Mouse (Mus musculus) midbrain, embryonic 15.5 days (tissue): ENCODE data around the gene G2e3. TPM values are rescaled to one million over a fixed set of nuclear protein-coding genes. Genes with fewer than 3 reads are reported as not detected.
A peak's percentile ranks its signal among the peaks of the same experiment; 100 is the strongest.

Source experiments
- ATAC-seq: fragments of 200-750 bp; cut with Nextera tagmentation; replicated peaks from 2 replicates; pipeline ENCODE4 v1.8.0; 2017; ENCODE audit warnings: moderate TSS enrichment
- H3K27ac ChIP-seq: fragments of 300-500 bp; sonication (generic); 2 replicates; pipeline ENCODE4 v1.5.1; 2015; ENCODE audit warnings: mild to moderate bottlenecking, inconsistent platforms
- H3K27me3 ChIP-seq: fragments of 300-500 bp; sonication (generic); replicated peaks from 2 replicates; pipeline ENCODE4 v1.6.1; 2015; ENCODE audit warnings: inconsistent platforms
- H3K36me3 ChIP-seq: fragments of 300-500 bp; sonication (generic); replicated peaks from 2 replicates; pipeline ENCODE4 v1.6.1; 2015; ENCODE audit warnings: inconsistent platforms
- H3K4me1 ChIP-seq: fragments of 300-500 bp; sonication (generic); 2 replicates; pipeline ENCODE4 v1.6.1; 2015; ENCODE audit warnings: inconsistent platforms
- H3K4me2 ChIP-seq: fragments of 300-500 bp; sonication (generic); 2 replicates; pipeline ENCODE4 v1.6.1; 2015; ENCODE audit warnings: inconsistent platforms, mild to moderate bottlenecking, moderate library complexity
- H3K4me3 ChIP-seq: fragments of 300-500 bp; sonication (generic); 2 replicates; pipeline ENCODE4 v1.5.1; 2015; ENCODE audit warnings: mild to moderate bottlenecking, inconsistent platforms
- H3K9ac ChIP-seq: fragments of 300-500 bp; sonication (generic); 2 replicates; pipeline ENCODE4 v1.6.1; 2015; ENCODE audit warnings: mild to moderate bottlenecking, inconsistent platforms
- H3K9me3 ChIP-seq: fragments of 300-500 bp; sonication (generic); 2 replicates; pipeline ENCODE4 v1.6.1; 2016; ENCODE audit warnings: inconsistent platforms
- WGBS: fragments of 180-500 bp; shearing (Covaris S2); methylation state at CpG from one replicate; pipeline ENCODE4 v1.1.7; 2015; ENCODE audit warnings: mixed read lengths; 5-methylcytosine and 5-hydroxymethylcytosine counted together
- polyA plus RNA-seq: library from polyadenylated mRNA; unstranded; fragments of >200 nt; fragmentation: Nextera tagmentation; extraction: Ambion mirVana; gene quantifications from 2 replicates; pipeline ENCODE4 v1.2.1, GENCODE M21; 2015

The G2e3 gene
- 16.8 and 17.8 TPM in 2 replicates for polyA plus RNA-seq

GRCm38 (mm10) chr12:51347988-51348697 lies at the start of gene G2e3:
Gene G2e3, plus strand, starts transcription at chr12:51348061.
- Histone ChIP-seq H3K36me3 (peaks cover 4% of the 10 kb centered on the region; the same call in 1 of the 2 replicates), H3K27me3 (no peaks in the 10 kb centered on the region), H3K9me3 (no peaks in the 10 kb centered on the region), H3K27ac (peak within 1 kb of the TSS; percentile 90), H3K4me1 (peaks cover 25% of the 10 kb centered on the region), H3K4me2 (peak within 1 kb of the TSS; percentile 58), H3K9ac (peak within 1 kb of the TSS; percentile 80), H3K4me3 (peak within 1 kb of the TSS; percentile 78)
- under 1% methylated on average over 70 of the region's 70 CpGs for WGBS
- ATAC-seq = peak; percentile 98

GRCm38 (mm10) chr12:51323604-51324003 lies 24.3 kb upstream of the G2e3 start:
- Histone ChIP-seq H3K4me3 (no peak overlapping the region), H3K9me3 (no peaks in the 10 kb centered on the region), H3K27ac (no peak overlapping the region), H3K9ac (no peak overlapping the region), H3K36me3 (no peaks in the 10 kb centered on the region), H3K4me1 (no peaks in the 10 kb centered on the region), H3K4me2 (no peak overlapping the region), H3K27me3 (no peaks in the 10 kb centered on the region)
- ATAC-seq = no peak
- 95% methylated on average over 3 of the region's 3 CpGs for WGBS

- Histone ChIP-seq H3K9me3 (no peaks in the 10 kb centered on the region), H3K27me3 (no peaks in the 10 kb centered on the region), H3K9ac (no peak overlapping the region), H3K36me3 (no peaks in the 10 kb centered on the region), H3K27ac (no peak overlapping the region), H3K4me3 (no peak overlapping the region), H3K4me1 (no peaks in the 10 kb centered on the region), H3K4me2 (no peak overlapping the region)
- no peak for ATAC-seq
- WGBS = 86% methylated on average over 3 of the region's 3 CpGs
Measured at GRCm38 (mm10) chr12:51326819-51327218, 21.0 kb upstream of the G2e3 start.

- H3K4me3 ChIP-seq = no peak overlapping the region
- H3K36me3 ChIP-seq = no peaks in the 10 kb centered on the region
- H3K27ac ChIP-seq = no peak overlapping the region
- no peaks in the 10 kb centered on the region for H3K9me3 ChIP-seq
- ATAC-seq = no peak
- no peak overlapping the region for H3K4me2 ChIP-seq
- H3K4me1 ChIP-seq = no peaks in the 10 kb centered on the region
- 87% methylated on average over 1 of the region's 1 CpGs for WGBS
- no peaks in the 10 kb centered on the region for H3K27me3 ChIP-seq
- no peak overlapping the region for H3K9ac ChIP-seq
Measured at GRCm38 (mm10) chr12:51337014-51337413, 10.8 kb upstream of the G2e3 start.

- no peak for ATAC-seq
- 45% methylated on average over 4 of the region's 4 CpGs for WGBS
- H3K27me3 ChIP-seq = no peaks in the 10 kb centered on the region
- H3K4me3 ChIP-seq = no peak overlapping the region
- no peaks in the 10 kb centered on the region for H3K36me3 ChIP-seq
- no peak overlapping the region for H3K4me2 ChIP-seq
- peaks cover 25% of the 10 kb centered on the region for H3K4me1 ChIP-seq
- H3K9me3 ChIP-seq = no peaks in the 10 kb centered on the region
- no peak overlapping the region for H3K27ac ChIP-seq
- H3K9ac ChIP-seq = no peak overlapping the region
Measured at GRCm38 (mm10) chr12:51346121-51346520, 1.7 kb upstream of the G2e3 start.

DNA sequence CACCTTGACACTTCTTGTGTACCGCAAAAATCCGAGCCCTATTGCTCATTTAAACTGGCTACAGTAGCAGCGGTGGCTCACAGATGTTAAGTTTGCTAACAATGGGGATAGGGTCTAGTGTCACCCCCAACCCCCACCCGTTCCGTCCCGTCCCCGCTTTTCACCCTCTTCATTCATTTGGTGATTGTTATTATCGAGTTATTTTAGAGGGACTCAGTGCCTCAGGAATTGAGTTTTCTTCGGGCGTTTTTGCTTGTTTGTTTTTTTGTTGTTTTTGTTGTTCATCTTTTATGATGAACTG lies 787 bp downstream of the G2e3 start:
- peaks cover 6% of the 10 kb centered on the region; the same call in 1 of the 2 replicates for H3K36me3 ChIP-seq
- peaks cover 25% of the 10 kb centered on the region for H3K4me1 ChIP-seq
- no peaks in the 10 kb centered on the region for H3K9me3 ChIP-seq
- peak overlapping the region; percentile 90 for H3K27ac ChIP-seq
- H3K4me3 ChIP-seq = peak overlapping the region; percentile 78
- peak overlapping the region; percentile 80 for H3K9ac ChIP-seq
- H3K4me2 ChIP-seq = peak overlapping the region; percentile 58
- peak; percentile 61; the same call in 1 of the 2 replicates for ATAC-seq
- H3K27me3 ChIP-seq = no peaks in the 10 kb centered on the region
- WGBS = under 1% methylated on average over 10 of the region's 10 CpGs

DNA sequence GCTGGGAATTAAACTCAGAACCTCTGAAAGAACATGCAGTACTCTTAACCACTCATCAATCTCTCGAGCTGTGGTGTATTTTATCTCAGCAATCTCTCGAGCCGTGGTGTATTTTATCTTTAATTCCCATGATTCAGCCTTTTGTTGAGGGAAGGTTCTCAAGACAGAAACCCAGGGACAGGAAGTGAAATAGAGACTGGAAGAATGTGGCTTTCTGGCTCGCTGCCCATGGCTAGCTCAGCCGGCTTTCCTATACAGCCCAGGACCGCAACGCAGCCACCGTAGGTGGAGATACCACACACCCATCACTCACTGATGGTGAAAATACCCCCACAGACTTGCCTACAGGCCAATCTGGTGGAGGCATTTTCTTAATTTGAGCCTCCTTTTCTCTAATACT lies 7.4 kb downstream of the G2e3 start:
- Histone ChIP-seq H3K4me3 (no peak overlapping the region), H3K4me2 (no peak overlapping the region), H3K27ac (no peak overlapping the region), H3K9me3 (no peaks in the 10 kb centered on the region), H3K36me3 (peaks cover 33% of the 10 kb centered on the region), H3K9ac (no peak overlapping the region), H3K4me1 (peaks cover 7% of the 10 kb centered on the region), H3K27me3 (no peaks in the 10 kb centered on the region)
- no peak for ATAC-seq
- WGBS = 83% methylated on average over 8 of the region's 8 CpGs

- Histone ChIP-seq H3K9me3 (no peaks in the 10 kb centered on the region), H3K36me3 (peaks cover 42% of the 10 kb centered on the region)
Measured at GRCm38 (mm10) chr12:51361294-51361693, 13.4 kb downstream of the G2e3 start.

DNA sequence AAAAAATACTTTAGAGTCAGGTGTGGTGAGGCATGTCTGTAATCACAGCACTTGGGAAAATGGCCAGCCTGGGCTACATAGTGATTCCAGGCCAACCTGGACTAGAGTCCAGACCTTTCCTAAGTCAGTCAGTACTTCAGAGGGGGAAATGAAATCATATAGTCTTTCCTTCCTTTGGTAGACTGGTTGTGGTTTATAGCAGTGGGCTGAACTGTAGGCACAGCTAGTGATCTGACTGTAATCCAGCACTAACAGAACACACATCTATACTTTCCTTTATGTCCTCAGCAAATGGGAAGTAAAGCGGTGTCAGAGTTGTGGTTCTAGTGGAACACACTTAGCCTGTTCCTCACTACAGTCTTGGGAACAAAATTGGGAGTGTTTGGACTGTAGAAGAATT lies 15.0 kb downstream of the G2e3 start:
- H3K36me3 ChIP-seq = peaks cover 43% of the 10 kb centered on the region
- no peak for ATAC-seq
- no peaks in the 10 kb centered on the region for H3K27me3 ChIP-seq
- no peaks in the 10 kb centered on the region for H3K9me3 ChIP-seq
- H3K4me2 ChIP-seq = no peak overlapping the region
- no peak overlapping the region for H3K4me3 ChIP-seq
- H3K27ac ChIP-seq = no peak overlapping the region
- H3K4me1 ChIP-seq = no peaks in the 10 kb centered on the region
- H3K9ac ChIP-seq = no peak overlapping the region
- 98% methylated on average over 1 of the region's 1 CpGs for WGBS

More at GRCm38 (mm10) chr12:51361294-51361693, 13.4 kb downstream of the G2e3 start:
- Histone ChIP-seq H3K27me3 (no peaks in the 10 kb centered on the region), H3K27ac (no peak overlapping the region), H3K4me3 (no peak overlapping the region), H3K4me1 (no peaks in the 10 kb centered on the region), H3K4me2 (no peak overlapping the region), H3K9ac (no peak overlapping the region)
- no peak for ATAC-seq

DNA sequence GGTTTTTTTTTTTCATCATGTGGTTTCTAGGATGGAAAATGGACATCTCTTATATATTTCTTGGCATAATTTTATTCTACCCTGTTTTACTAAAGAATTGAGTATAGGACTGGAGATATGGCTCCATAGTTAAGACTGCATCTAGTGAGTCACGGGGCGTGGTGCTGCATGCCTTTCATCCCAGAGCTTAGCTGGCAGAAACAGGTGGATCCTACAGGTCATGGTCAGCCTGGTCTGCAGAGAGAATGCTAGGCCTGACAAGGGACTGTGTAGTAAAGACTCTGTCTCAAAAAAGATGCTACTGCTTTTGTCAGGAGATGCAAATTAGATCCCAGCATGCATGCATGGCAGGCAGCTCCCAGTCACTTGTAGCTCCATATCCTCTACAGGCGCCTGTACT lies 20.6 kb downstream of the G2e3 start:
- H3K27ac ChIP-seq = no peak overlapping the region
- H3K4me3 ChIP-seq = no peak overlapping the region
- peaks cover 29% of the 10 kb centered on the region for H3K36me3 ChIP-seq
- WGBS = 97% methylated on average over 3 of the region's 3 CpGs
- ATAC-seq = no peak
- no peak overlapping the region for H3K4me2 ChIP-seq
- H3K9ac ChIP-seq = no peak overlapping the region
- H3K4me1 ChIP-seq = no peaks in the 10 kb centered on the region
- no peaks in the 10 kb centered on the region for H3K9me3 ChIP-seq
- H3K27me3 ChIP-seq = no peaks in the 10 kb centered on the region

DNA sequence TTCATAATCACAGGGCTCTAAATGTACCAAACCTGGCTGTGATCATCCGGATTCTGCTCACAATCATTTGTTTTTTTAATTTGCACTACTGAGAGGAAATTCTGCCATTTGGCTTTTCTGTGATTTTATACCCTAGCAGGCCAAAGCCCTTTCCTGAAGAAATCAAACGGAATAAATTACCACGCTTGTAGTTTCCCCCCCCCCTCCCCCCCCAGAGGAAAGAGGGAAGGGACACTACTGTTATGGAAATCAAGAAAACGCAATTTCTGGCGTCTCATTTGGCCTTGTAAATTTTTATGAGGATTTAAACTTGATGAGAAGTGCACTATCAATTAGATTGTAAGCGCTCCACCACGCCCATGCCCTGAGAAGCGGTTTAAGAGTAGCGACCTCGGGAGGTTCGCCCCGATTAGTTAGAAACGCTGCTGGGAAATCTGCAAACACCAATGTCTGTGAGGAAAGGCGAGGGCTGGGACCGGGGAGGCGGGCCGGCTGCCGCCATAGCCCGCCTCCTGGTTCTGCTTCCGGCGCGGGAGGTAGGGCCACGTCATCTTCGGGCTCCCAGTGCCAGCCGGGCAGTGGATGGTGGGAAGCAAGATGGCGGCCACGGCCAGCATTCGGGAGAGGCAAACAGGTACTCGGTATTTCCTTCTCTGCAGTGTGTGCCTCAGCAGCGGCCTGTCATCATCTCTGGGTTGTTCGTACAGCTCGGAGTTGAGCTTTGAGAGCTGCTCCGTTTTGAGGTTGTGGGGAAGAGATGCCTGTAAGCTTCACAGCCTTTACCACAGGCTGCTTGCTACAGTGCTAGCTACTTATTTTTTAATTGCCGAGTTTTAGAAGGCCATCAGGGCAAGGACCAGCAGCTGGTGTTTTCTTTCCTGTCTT lies 29.4 kb downstream of the G2e3 start, which contains the start of gene Scfd1:
TSS of gene Scfd1 (plus strand) at position 508 of the 885 bp plus-strand sequence.
- Histone ChIP-seq H3K9me3 (no peaks in the 10 kb centered on the region), H3K4me2 (peak within 1 kb of the TSS; percentile 65), H3K27ac (peak within 1 kb of the TSS; percentile 78), H3K27me3 (no peaks in the 10 kb centered on the region), H3K4me1 (peaks cover 6% of the 10 kb centered on the region), H3K9ac (peak within 1 kb of the TSS; percentile 59), H3K4me3 (peak within 1 kb of the TSS; percentile 53), H3K36me3 (peaks cover 5% of the 10 kb centered on the region)
- peak; percentile 100 for ATAC-seq
- under 1% methylated on average over 34 of the region's 34 CpGs for WGBS

DNA sequence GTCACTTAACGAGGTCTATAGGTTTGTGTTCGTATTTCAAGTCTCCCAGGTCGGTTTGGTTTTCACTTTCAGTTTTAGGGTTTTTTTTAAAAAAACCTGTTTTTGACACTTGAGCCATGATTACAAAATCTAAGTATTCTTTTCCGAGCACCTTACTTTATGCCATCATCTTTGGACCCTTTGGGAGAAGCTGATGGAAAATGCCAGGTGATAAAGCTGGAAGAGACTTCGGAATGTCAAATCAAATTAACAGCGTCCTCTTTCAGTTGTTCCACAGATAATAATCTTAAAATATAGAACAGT lies 30.0 kb downstream of the G2e3 start:
- ATAC-seq = no peak
- Histone ChIP-seq H3K4me3 (peak overlapping the region; percentile 53), H3K27me3 (no peaks in the 10 kb centered on the region)

More for the DNA sequence above, 30.0 kb downstream of the G2e3 start:
- no peaks in the 10 kb centered on the region for H3K9me3 ChIP-seq
- peaks cover 6% of the 10 kb centered on the region for H3K4me1 ChIP-seq
- peak overlapping the region; percentile 78 for H3K27ac ChIP-seq
- WGBS = 20% methylated on average over 6 of the region's 6 CpGs
- H3K9ac ChIP-seq = peak overlapping the region; percentile 59
- no peaks in the 10 kb centered on the region; the same call in 1 of the 2 replicates for H3K36me3 ChIP-seq
- peak overlapping the region; percentile 65 for H3K4me2 ChIP-seq
